Mouse (Mus musculus) retina, postnatal 1 day (tissue): ENCODE measurements around the gene Lypd5.
A peak's percentile ranks its signal among the peaks of the same experiment; 100 is the strongest.

Source experiments
- DNase-seq: peaks from one replicate; pipeline ENCODE4 v3.0.0-alpha.2; 2012

Gene Lypd5

DNA sequence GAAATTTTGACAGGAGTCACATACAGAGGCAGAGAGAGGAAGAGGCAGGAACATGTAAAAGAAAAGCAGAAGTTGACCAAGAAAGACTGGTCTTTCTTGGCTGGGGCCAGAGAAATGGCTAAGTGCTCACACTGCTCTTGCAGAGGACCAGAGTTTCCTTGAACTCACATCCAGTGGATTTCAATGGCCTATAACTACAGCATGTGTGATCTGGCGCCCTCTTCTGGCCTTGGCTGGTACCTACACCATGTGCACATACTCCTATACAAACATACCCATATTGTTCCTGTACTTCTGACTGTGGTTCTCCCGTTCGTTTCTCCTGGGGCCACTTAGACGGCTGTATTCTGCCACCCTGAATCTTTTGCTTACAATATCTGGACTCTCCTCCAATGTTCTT is 12.0 kb downstream of the Lypd5 start:
- no peak for DNase-seq

DNA sequence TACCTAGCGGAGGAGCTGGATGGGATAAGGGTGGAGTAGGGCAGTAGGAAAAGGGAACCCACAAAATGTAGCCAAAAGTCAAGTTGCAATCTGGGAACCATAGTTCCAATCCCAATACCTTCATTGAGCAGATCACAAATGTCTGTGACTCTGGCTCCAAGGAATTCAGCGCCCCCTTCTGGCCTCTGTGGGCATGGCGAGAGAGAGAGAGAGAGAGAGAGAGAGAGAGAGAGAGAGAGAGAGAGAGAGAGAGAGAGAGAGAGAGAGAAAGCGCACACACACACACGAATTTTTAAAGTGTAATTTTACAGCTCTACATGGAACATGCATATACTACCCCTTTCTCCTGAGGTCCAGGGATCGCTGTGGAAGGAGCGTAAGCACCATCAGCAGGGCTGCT is 14.2 kb downstream of the Lypd5 start:
- peak; percentile 75 for DNase-seq

DNA sequence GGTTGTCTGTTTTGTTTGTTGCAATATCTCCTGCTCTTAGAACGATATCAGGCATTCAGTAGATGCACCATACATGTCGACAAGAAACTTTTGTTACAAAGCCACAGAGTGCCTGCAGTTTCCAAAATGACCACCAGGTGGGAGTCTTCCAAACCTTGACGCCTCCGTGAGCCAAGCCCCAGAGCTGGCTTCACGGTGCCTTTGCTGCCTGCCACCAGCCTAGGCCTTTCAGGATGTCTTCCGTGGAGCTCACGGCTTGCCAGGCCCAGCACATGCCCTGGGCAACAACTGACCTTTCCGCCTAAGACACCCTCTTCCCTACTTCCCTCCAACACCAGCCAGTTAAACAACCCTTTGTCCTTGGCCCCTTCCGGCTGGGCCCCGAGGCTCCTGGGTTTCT is 15.8 kb downstream of the Lypd5 start:
- peak; percentile 90 for DNase-seq

DNA sequence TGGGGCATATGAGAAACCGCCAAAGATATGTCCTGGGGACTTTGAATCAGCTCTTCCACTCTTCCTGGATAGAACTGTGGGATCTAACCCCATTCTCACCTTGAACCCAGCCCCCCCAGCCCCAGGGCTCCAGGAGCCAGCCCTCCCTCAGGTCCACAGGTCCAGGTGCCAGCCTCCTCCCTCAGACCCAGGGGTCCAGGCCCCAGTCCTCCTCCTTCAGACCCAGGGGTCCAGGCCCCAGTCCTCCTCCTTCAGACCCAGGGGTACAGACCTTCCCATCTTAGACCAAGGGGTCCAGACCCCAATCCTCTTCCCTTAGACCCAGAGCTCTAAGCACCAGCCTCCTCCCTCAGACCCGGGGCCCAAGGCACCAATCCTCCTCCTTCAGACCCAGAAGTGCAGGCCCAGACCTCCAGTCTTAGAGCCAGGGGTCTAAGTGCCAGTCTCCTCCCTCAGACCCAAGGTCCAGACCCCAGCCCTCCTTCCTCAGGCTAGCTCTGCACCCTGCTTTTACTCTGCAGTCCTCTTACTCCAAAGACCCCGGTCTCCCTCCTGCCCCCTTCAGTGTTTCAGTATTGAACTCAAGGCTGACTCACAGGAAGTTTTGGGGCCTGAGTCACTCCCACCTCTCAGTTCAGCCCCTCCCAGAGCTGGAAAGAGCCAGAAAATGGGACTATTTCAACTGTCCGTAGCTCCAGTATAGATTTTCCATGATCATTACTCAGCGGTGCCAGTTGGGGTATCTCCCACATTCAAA is 16.4 kb downstream of the Lypd5 start:
- DNase-seq: no peak

DNA sequence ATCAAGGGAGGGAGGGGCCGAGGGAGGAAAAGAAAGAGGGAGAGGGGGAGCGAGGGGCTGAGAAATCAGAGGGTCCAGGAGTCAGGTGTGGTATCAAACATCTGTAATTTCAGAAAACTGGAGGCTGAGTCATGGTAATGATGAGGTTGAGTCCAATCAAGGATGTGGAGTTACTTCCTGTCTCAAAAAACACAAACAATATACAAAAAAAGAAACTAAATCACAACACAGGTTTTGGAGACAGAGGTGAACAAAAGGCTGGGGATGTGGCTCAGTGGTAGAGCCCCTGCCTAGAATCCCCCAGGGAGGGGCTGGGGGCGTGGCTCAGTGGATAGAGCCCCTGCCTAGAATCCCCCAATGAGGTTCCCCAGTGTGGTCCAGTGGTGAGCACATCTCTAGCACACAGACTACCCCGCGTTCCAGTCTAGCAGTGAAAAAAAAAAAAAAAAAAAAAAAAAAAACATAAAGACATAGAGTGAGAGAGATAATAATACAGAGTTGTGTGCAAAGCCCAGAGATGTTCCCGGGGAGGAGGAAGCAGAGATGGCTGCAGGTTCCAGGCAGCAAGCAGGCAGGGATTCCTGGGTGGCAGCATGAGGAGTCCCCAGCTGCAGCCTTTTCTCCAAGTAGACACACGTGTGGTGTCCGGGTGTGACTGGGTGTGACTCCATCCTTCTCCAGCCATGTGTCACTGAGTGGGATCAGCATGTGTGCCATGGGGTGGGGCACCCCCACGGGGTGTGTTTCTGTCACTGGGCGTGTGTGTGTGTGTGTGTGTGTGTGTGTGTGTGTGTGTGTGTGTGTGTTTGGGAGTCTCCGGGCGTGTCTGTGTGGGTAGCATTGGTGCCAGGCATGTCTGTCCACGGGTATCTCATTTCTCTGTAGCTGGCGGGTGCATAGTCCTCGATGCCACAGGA is 18.0 kb downstream of the Lypd5 start:
- DNase-seq: no peak

DNA sequence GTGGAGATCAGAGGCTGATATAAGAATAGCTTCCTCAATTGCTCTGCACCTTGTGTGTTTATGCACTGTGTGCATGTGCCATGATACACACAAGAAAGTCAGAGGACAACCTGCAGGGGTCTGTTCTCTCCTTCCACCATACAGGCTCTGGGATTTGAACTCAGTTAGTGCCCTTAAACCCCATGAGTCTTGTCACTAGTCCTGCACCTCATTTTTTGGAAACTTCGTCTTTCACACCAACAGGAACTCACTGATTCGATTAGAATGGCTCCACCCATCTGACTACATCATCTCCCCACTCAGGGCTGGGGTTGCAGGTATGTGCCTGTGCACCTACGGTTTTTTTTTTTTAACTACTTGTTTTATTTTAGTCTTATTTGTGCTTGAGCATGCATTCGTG is 19.2 kb downstream of the Lypd5 start:
- no peak for DNase-seq

DNA sequence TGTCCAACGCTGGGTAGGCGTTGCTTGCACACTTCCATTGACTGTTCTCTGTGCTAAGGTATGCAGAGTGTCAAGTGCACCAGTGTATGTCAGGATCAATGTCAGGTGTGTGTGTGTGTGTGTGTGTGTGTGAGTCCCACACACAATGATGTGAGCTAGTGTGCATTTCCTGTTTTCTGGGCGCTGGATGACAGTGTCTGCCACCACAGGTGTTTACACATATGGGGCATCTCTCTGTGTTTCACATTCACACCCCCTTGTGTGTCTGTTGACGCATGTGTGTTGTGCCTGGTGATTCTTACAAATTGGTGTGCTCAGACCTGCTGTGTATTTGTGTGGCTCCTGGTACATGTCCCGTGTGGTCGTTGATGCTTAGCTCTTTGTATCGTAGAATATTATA is 19.9 kb downstream of the Lypd5 start:
- DNase-seq: no peak

DNA sequence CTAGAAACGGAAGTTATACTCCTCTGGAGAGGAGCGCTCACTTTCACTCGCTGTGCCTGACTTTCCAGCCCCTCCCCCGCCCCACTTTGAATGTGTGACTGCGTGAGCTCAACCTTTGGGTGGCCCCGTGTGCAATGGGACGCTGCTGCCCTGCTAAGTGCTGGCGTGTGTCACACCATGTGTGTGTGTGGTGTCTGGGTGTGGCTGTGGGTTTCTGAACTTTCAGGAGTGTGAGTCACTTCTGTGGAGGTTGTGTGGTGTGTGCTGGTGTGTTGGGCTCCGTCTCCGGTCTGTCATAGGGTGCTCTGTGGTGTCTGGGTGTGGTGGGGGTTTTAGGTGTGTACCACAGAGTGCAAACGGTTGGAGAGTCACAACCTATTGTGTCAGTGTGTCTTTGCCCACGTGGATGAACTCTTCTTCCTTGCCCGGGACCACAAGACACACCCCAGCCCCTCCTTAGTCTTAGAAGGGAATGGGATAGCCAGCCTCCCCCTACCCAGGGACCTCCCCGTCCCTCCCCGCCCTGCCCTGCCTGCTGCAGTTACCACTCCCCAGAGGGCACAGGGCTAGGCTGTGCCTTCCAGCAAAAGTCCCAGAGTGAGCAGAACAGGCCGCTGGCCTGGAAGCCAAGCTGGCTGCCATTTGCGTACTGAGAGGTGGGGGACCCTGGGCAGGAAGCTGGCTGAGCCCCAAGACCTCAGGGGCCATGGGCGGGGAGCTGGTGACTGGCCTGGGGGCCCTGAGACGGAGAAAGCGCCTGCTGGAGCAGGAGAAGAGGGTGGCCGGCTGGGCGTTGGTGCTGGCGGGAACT is 20.9 kb downstream of the Lypd5 start, which contains the start of gene Kcnn4:
Kcnn4 (plus strand) TSS at position 533 of the 811 bp plus-strand sequence.
- no peak for DNase-seq

DNA sequence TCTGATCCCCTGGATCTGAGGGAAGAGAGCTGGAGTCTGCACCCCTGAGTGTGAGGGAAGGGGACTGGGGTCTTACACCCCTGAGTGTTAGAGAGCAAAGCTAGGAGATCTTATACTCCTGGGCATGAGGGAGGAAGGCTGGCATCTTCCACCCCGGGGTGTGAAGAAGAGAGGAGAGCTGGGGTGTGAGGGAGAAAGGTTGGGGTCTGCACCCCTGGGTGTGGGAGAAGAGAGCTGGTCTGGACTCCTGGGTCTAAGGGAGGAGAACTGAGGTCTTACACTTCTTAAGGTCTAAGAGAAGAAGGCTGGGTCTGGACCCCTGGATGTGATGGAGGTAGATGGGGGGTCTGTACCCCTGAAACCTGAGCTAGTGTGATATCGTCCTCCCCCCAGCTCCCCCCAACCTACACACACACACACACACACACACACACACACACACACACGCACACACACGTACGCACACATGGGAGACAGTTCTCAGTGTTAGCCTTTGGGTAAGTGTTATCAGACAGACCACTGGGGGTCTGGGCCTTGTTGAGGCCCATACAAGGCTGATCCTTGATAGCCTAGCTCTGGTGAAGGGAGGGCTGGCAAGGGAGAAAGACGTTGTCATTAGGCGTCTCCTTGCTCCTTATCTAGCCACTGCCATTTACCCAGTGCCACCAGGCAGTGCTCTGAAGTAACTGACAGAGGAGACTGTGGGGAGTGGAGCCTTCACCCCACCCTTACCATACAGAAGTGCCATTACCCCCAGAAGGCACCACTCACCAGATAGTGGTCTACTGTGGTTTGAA is 22.2 kb downstream of the Lypd5 start:
- DNase-seq: no peak

DNA sequence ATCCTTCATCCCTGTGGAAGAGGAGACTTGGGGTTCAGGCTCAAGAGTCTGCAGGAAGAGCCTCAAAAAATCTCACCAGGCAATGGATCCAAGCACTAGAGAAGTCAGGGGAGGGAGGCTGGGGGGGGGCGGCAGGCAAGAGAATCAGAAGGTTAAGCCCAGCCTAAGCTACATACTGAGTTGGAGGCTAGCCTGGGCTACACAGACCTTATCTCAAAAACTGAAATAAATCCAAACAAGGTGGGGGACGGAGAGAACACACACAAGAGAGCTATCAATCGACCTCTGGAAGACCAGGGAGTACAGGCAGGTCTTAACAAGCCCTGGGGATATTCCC is 22.8 kb downstream of the Lypd5 start:
- no peak for DNase-seq

DNA sequence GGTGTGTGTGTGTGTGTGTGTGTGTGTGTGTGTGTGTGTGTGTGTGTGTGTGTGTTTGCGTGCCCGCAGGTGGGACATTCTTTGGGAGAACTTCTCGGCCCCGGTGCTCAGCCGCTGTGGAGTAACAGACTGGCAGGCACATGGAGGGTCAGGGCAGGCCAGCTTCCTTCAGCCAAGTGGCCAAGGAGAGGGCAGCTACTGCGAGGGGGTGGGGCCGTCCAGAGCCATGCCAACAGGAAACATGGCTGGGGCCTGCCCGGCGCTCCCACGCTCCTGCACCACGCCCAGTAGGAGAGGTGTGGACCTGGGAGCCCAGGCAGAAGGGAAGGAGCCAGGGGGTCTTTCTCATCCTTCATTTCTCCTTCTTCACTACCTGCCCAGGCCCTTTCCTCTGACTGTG is 23.3 kb downstream of the Lypd5 start:
- DNase-seq: no peak

DNA sequence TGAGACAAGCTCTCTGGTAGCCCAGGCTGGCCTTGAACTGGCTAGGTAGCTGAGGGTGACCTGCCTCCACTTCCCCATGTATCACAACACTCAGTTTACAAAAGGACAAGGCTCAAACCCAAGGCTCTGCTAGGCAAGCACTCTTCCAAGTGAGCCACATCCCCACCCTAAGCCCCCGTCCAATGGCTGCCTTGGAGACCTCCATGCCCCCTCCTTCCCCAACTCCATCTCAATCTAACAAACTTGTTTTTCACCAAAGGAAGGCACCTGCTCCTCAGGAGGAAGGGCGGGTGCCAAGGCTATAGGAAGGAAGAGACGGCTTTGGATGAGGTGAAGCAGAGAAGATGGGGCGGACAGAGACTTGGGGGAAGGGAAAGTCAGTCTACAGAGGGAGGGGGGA is 23.8 kb downstream of the Lypd5 start:
- no peak for DNase-seq

DNA sequence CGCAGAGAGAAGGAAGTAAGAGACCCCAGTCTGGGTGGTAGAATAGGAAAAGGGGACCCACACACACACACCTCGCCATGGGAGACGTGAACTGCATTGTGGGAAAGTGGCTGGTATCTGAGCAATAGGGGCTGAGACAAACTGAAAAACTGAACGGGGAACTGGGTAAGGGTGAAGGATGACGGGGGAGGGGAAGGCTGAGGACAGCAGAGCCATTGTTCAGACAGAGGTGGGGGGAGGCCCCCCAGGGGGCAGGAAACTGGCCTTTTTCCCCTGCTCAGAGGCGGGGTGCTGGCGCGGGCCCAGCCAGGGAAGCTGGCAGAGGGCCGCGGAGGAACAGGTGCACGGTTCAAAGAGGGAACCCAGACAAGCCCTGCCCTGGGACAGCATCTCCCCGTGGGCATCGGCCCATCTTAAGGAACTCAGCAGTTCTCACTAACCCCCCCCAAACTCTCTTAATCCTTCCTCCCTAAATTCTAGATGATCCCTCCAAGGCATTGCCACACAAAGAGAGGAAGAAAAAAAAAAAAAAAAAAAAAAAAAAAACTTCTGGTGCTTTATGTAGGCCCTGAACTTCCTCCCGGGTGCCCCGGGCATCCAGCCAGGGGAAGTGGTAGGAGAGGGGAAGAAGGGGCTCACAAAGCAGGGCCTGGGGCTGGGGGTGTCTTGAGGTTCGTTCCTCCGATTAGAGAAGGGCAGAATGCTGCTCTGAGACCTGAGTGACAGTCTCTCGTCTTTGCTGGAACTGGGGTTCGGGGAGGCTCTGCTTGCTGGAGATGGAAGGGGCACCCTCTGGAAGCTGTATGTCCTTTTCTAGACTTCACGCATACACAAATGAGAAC is 24.8 kb downstream of the Lypd5 start:
- DNase-seq: peak; percentile 91

DNA sequence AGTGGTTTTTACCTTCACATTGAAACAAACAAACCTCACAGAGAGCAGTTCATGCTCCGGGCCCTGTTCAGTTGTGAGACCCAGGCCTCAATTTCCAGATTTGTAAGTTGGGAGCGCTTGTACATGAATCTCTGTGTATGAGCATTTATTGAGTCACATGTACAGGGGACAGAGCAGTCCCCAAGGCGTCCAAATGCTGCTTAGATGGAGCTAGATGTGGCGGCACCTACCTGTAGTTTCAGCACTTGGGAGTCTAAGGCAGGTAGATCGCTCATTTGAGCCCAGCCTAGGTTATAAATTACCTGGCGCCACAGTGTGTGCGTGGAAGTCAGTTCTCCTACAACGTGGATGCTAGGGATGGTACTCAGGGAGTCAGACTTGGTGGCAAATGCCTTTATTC is 27.5 kb downstream of the Lypd5 start:
- no peak for DNase-seq

DNA sequence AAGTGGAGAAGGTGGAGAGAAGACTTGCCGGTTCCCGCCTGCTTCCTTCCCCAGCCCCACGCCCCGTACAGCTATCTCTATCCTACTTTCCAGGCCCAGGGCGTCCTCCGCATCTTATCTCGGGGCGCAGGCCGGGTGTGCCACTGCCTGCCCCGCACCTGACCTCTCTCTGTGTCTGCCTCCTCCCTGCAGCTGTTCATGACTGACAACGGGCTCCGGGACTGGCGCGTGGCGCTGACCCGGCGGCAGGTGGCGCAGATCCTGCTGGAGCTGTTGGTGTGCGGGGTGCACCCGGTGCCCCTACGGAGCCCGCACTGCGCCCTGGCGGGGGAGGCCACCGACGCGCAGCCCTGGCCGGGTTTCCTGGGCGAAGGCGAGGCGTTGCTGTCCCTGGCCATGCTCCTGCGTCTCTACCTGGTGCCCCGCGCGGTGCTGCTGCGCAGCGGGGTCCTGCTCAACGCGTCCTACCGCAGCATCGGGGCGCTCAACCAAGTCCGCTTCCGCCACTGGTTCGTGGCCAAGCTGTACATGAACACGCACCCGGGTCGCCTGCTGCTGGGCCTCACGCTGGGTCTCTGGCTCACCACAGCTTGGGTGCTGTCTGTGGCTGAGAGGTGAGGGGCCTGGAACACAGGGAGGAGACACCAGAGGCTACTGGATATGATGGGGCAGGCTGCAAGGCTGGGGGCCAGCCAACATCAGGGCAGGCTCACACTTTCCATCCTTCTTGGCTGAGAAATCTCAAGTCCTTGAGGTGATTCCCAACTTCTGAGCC is 28.3 kb downstream of the Lypd5 start:
- DNase-seq: peak; percentile 73

DNA sequence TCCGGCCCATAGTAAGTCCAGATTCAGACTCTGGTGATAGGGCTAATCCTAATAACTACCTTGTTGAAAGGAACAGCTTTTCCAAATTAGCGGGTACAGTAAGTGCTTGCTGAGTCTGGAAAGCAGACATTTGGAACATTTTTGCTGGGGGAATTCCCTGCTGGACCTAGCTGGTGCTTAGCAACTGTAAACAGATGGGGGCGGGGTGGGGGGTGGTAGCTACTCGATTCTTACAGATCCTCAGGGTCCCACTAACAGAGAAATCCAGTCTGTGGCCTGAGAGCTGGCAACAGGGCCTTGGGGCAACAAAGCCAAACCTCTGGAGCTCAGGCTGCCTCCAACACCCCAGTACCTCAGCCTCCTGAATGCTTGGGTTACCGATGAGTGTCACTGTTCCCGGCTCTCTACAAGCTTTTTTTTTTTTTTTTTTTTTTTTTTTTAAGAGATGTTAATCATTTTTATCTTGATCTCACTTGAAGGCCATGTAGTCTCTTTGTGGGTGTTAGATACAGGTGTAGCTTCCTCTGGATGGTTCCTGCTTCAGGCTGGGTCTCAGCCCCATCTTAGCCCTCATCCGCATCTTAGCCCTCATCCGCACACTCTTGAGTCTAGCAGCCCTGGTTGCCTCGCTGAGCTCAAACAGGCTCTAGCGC is 29.2 kb downstream of the Lypd5 start:
- peak; percentile 21 for DNase-seq

DNA sequence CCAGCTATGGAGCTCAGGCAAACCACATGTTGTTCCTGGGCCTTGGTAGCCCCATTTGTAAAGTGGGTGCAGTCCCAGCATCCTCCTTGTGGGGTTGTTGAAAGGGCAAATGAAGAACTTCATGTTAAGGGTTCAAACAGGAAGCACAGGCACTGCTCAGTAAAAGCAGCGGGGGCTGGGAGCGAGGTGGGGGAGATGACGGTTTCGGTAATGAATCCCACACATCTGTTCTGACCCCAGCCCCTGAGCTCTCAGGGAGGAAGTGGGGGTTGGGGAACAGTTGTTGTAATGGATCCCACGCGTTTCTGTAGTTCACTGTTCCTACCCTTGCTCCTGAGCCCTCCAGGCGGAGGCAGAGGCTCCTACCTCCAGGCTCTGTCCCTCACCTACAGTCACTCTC is 30.9 kb downstream of the Lypd5 start:
- DNase-seq: no peak

DNA sequence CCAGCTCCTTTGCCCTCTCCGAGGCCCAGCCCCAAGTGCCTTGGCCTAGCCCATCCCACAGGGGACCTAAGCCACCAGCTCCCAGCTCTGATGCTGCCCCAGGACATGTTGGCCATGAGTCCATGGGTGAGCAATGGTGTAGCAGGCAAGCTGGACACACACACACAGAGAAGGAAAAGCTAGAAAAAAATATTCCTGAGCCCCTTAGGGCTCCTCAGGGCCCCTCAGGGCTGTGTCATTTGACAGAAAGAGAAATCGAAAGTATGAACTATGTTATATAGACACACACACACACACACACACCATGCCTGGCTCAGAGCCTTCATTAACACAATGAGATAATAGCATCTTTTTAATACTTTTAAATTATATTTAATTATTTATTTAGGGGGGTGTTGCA is 31.4 kb downstream of the Lypd5 start:
- DNase-seq: no peak

DNA sequence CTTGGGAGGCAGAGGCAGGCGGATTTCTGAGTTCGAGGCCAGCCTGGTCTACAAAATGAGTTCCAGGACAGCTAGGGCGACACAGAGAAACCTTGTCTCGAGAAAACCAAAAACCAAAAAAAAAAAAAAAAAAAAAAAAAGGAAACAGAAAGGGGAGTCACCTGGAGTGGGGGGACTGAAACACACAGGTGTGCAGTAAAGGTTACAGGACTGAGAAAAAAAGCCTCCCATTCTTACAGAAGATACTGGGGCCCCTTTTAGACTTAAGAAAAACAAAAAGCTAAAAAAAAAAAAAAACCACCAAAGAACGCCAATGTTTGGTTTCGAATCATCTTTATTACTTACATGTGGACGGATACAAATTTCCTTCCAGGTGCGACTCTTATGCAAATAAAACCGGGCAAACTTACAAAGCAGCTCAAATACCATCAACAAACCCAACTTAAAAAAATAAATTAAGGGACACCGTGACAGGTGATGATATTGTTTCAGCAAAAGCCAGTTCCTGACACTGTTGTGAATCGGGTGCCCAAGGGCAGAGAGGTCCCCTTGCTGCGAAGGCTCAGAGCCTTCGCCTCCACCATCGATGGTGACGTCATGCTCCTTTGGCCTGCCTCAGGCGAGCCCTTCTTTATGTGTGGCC is 33.9 kb downstream of the Lypd5 start:
- DNase-seq: no peak

DNA sequence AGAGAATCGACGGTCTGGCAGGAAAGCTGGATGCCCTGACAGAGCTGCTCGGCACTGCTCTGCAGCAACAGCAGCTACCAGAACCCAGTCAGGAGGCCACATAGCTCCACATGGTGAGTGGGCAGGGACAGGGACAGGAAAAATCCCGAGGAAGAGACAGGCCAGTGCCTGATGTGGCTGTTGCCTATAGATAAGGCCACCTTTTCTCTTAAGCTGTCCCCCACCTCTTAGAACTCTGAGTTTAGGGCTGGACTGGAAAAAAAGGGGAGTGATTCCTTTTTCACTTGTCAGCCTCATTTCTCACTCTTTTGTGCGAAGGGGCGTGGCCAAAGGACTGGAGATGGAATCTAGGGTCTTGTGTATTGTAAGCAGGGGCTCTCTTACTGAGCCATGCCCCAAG is 35.1 kb downstream of the Lypd5 start:
- DNase-seq: no peak
